Mouse (Mus musculus) testis, adult 2 months (tissue): ENCODE measurements around the gene Cadm2.

Source experiments
- CTCF ChIP-seq: fragments of 200-500 bp; IDR thresholded peaks from 2 replicates; pipeline ENCODE4 v1.5.1; 2012; ENCODE audit warnings: low read depth, mild to moderate bottlenecking, inconsistent platforms, low read length, moderate library complexity; ENCODE audit not compliant: control insufficient read depth, insufficient read depth, insufficient replicate concordance
- POLR2A ChIP-seq: fragments of 200-500 bp; IDR thresholded peaks from 2 replicates; pipeline ENCODE4 v1.6.1; 2012; ENCODE audit warnings: low read depth, mild to moderate bottlenecking, inconsistent platforms, low read length, moderate library complexity; ENCODE audit not compliant: control insufficient read depth

DNA sequence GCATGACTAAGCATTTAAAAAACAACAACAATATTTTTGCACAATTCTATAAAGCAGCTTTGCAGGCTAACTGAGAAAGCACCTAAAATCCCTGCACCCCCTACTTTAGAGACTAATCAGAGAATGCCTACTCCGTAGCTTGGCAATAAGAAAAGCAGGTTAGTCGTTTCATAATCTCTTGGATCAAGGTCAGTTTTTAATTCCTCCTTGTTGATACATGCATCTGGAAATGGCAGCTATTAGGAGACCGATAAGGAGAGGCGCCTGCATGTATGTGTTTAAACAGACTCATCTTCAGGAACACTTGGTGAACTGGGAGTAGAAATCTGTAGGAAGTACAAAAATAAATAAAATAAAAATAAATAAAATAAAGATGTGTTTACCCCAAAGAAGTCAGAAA, 11.6 kb downstream of the Cadm2 start:
- TF ChIP-seq CTCF (no peak), POLR2A (no peak)
